Mouse (Mus musculus) right cerebral cortex, postnatal 36 days (tissue): ENCODE measurements at regions not wholly inside any gene's neighbourhood (a gene's known extent, or its start where the extent isn't known, plus 50 kb on each side); places are given as distances from the start of the nearest gene placed in this dataset.

Experiments
- DNase-seq, 2 experiments: peaks; one replicate each; pipeline ENCODE4 v3.0.0; 2022; ENCODE audit warnings: low spot score in 2 of 2, mixed read lengths in 1 of 2

GRCm38 (mm10) chr7:136660401-136660800 is 234.0 kb upstream of the Mgmt start:
- no peak for DNase-seq

- DNase-seq, result no peak
These were observed 229.9 kb upstream of the Mgmt start for GRCm38 (mm10) chr7:136664424-136665082.

GRCm38 (mm10) chr7:136665901-136666300 is 228.5 kb upstream of the Mgmt start:
- DNase-seq, result no peak

GRCm38 (mm10) chr7:136666707-136667106 is 227.7 kb upstream of the Mgmt start:
- DNase-seq, result no peak

GRCm38 (mm10) chr7:136670675-136671074 is 223.7 kb upstream of the Mgmt start:
- no peak for DNase-seq

GRCm38 (mm10) chr7:136674159-136674558 is 220.3 kb upstream of the Mgmt start:
- no peak for DNase-seq

- no peak for DNase-seq
These were observed 219.4 kb upstream of the Mgmt start for GRCm38 (mm10) chr7:136675041-136675440.

- DNase-seq, result no peak
These were observed 218.3 kb upstream of the Mgmt start for GRCm38 (mm10) chr7:136676104-136676503.

GRCm38 (mm10) chr7:136676987-136677545 is 217.3 kb upstream of the Mgmt start:
- DNase-seq, result no peak

- DNase-seq, result no peak
These were observed 204.8 kb upstream of the Mgmt start for GRCm38 (mm10) chr7:136689579-136689978.

GRCm38 (mm10) chr7:136706246-136706645 is 188.2 kb upstream of the Mgmt start:
- DNase-seq, result no peak

- DNase-seq, result no peak
These were observed 187.0 kb upstream of the Mgmt start for GRCm38 (mm10) chr7:136707200-136708003.

- DNase-seq, result no peak
These were observed 186.4 kb upstream of the Mgmt start for GRCm38 (mm10) chr7:136708004-136708435.

- no peak for DNase-seq
These were observed 183.8 kb upstream of the Mgmt start for GRCm38 (mm10) chr7:136710653-136711052.

- no peak for DNase-seq
These were observed 181.3 kb upstream of the Mgmt start for GRCm38 (mm10) chr7:136712962-136713640.

- DNase-seq, result no peak
These were observed 166.6 kb upstream of the Mgmt start for GRCm38 (mm10) chr7:136727628-136728402.

- DNase-seq, result no peak
These were observed 152.2 kb upstream of the Mgmt start for GRCm38 (mm10) chr7:136742171-136742570.

GRCm38 (mm10) chr7:136745412-136745811 is 149.0 kb upstream of the Mgmt start:
- no peak for DNase-seq

GRCm38 (mm10) chr7:136751477-136751876 is 142.9 kb upstream of the Mgmt start:
- no peak for DNase-seq

- no peak for DNase-seq
These were observed 139.6 kb upstream of the Mgmt start for GRCm38 (mm10) chr7:136754821-136755220.

GRCm38 (mm10) chr7:136765026-136765425 is 129.4 kb upstream of the Mgmt start:
- DNase-seq, result no peak
